Mouse (Mus musculus): ENCODE data around the gene 1700019N19Rik. TPM values are rescaled to one million over a fixed set of nuclear protein-coding genes. Genes with fewer than 3 reads are reported as not detected.

Gene 1700019N19Rik
- polyA plus RNA-seq, 1 experiment from 2014 or later, result not detected

DNA sequence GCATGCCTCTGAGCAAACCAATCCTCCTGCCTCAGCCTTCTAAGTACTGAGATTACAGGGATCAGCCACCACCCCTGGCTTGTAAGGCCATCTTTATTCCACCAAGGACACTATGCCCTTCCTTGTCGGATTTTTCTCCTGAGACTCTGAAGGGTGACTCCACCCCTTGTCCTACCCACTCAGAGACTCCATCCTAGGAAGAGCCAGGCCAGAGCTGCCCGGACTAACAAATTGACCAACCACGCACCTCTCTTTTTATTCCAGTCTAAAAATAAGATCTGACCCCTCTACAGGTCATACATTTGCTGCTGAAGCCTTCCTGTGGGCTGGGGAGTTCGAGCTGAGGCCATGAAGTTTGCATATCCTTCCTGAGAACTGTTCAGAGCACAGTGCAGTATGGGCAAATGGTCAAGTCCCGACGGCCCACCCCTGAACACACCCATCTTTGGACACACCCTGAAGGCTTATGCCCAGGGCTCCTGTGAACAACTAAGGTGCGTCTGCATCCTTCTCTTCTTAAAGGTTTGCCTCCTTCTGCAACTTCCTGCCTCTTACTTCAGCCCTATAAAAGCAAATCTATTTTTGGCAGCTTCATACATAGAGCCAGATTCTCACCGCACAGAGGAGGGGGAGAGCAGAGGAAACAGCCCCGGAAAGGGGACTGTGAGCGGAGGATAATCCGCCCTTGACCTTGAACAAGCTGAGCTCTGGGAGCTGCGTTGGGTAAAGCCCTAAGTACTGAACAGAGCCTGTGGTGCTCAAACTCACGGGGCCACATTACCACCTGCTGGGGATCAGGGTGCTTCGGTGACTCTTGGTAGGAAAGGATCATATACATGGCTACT lies 24.5 kb upstream of the 1700019N19Rik start:
- no peak overlapping the region for H3K4me3 ChIP-seq (ENCODE audit: inconsistent target)
- H3K27ac ChIP-seq, result no peak overlapping the region
- H3K36me3 ChIP-seq (ENCODE audit: inconsistent target), result no peaks in the 10 kb centered on the region
- WGBS (ENCODE audit: missing documents), result 21% methylated on average over 14 of the region's 14 CpGs
- H3K79me2 ChIP-seq (ENCODE audit: inconsistent target), result no peaks in the 10 kb centered on the region

DNA sequence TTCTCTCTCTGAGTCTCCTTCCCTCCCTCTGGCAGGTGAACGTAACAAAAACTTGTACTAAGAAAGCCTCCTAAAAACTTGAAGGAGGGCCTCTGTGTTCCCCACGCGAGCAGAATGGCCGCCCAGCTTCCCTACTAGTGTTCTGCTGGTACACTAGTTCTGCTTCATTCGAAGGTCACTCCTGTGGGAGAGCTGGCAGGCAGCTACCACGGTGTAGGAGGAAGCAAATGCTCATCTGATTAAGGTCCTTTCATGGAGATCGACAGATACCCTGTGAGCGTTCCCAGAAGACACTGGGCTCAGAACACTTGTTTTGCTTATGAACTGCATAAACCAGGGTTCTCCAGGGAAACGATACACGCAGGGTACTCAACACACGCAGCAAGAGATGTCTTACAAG lies 23.1 kb upstream of the 1700019N19Rik start:
- Histone ChIP-seq H3K79me2 (ENCODE audit: inconsistent target) (no peaks in the 10 kb centered on the region), H3K4me3 (ENCODE audit: inconsistent target) (no peak overlapping the region), H3K27ac (no peak overlapping the region), H3K36me3 (ENCODE audit: inconsistent target) (no peaks in the 10 kb centered on the region)
- 78% methylated on average over 11 of the region's 11 CpGs for WGBS (ENCODE audit: missing documents)

DNA sequence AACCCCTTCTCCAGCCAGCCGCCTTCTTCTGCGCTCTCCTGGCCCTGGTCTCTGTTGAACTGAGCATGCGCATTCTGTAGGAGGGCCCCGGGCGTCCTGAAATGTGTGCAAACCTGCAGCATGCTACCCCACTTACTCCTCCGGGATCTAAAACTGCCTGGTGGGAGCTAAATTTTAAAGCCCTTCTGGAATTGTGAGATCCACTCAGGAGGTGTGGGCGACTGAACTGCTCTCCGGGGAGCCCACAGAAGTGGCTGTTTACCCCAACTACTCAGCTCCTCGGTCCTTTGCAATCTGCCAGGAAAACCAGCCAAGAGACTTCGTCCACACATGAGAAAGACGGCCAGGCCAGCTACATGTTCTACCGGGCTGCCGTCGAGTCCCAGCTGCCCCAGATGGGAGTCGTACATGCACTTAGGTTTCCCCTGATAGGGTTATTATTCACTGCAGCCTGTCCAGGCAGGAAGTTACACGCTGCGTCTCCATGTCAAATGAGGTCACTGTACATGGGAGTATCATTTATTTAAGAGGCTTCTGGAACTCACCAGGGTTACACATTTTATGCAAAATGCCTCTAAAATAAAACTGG lies 22.3 kb upstream of the 1700019N19Rik start:
- Histone ChIP-seq H3K27ac (no peak overlapping the region), H3K4me3 (ENCODE audit: inconsistent target) (no peak overlapping the region), H3K79me2 (ENCODE audit: inconsistent target) (no peaks in the 10 kb centered on the region), H3K36me3 (ENCODE audit: inconsistent target) (no peaks in the 10 kb centered on the region)
- WGBS (ENCODE audit: missing documents), result 90% methylated on average over 14 of the region's 17 CpGs

DNA sequence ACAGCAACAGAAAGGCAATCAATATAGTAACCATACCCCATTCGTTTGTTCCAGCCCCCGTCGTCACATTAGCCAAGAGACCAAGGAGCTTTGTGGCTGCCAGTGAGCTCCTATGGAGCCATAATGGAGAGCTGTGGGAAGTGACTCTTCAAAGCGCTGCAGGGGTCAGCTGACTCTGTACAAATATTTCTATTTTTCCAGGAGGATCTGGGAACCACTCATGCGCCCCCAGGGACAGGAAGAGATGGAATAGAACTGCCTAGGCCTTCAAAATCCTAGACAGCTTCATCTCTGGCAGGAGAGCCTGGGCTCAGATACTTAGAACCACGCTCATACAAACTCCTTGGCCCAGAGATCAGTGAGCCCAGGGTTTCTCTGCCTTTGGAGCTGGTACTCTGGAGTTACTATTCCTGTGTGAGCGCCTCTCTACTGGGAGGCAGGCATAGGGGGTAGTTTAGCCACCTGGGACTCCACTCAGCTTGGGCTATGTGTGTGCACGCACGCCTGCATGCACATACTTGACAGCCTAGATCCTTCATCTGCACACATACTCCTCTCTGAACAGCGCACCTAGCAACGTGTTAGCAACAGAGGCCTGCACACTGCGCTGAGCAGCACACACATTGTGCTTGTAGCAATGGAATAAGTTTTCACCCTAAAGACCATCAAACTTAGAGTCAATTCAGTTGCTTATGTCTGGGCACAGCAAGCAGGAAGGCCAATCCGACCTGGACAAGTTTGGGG lies 21.1 kb upstream of the 1700019N19Rik start:
- Histone ChIP-seq H3K79me2 (ENCODE audit: inconsistent target) (no peaks in the 10 kb centered on the region), H3K36me3 (ENCODE audit: inconsistent target) (no peaks in the 10 kb centered on the region), H3K27ac (no peak overlapping the region), H3K4me3 (ENCODE audit: inconsistent target) (no peak overlapping the region)
- 89% methylated on average over 13 of the region's 13 CpGs for WGBS (ENCODE audit: missing documents)

DNA sequence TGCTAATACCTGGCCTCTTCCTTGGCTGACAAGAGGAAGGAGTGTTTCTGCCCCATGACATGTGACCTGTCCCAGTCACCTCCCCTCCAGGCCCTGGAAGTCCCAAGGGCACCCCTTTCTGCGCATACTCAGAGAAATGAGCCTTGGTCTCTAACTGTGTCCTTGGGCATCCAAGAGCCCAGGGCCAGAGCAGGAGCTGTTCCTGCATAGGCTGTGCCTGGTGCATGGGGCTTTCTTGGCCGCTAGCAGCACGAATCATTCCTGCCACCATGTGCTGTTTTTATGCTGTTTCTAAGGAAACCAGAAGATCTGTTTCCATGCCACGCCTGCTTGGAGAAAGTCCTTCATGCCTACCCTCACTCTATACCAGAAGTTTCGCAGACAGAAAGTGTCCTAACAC lies 16.3 kb upstream of the 1700019N19Rik start:
- 88% methylated on average over 5 of the region's 5 CpGs for WGBS (ENCODE audit: missing documents)
- no peak overlapping the region for H3K4me3 ChIP-seq (ENCODE audit: inconsistent target)
- H3K36me3 ChIP-seq (ENCODE audit: inconsistent target), result no peaks in the 10 kb centered on the region
- no peaks in the 10 kb centered on the region for H3K79me2 ChIP-seq (ENCODE audit: inconsistent target)
- no peak overlapping the region for H3K27ac ChIP-seq

DNA sequence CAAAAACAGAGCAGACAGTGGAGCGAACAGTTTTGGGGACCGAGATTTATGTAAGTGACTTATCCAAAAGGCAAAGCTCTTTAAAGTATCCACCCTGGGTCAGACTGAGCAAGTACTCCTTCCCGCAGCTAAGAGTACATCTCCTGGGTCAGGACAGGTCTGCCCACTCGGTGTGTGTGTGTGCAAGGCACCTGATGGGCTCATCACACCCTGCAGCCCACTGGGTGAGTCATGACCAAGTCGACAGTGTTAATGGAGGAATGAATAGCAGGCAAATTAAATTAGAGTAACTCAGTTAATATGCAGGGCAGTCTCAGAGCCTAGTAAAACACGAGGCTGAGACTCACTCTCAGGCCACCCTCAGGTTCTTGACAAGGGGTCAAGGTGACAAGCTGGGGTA lies 14.6 kb upstream of the 1700019N19Rik start:
- Histone ChIP-seq H3K4me3 (ENCODE audit: inconsistent target) (no peak overlapping the region), H3K36me3 (ENCODE audit: inconsistent target) (no peaks in the 10 kb centered on the region), H3K27ac (no peak overlapping the region), H3K79me2 (ENCODE audit: inconsistent target) (no peaks in the 10 kb centered on the region)
- 79% methylated on average over 6 of the region's 6 CpGs for WGBS (ENCODE audit: missing documents)

DNA sequence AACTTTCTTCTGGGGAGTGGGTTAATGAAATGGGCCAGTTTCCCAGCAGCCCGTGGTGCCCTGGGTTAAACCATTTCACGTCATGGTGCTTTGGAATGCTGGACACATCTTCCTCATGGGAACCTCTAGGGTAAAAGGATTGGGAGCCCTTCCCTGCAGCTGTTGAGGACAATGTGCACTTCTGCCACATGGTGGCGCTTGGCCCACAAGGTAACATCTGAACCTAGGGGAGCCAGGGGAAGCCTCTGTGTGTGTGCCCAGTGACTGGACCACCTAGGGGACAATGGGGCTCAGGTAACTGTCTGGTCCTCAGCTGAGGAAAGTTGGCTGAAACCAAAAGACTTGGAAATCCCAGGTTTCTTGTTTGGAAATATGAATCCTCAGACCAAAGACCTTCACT lies 12.1 kb upstream of the 1700019N19Rik start:
- Histone ChIP-seq H3K27ac (no peak overlapping the region), H3K79me2 (ENCODE audit: inconsistent target) (no peaks in the 10 kb centered on the region), H3K36me3 (ENCODE audit: inconsistent target) (no peaks in the 10 kb centered on the region), H3K4me3 (ENCODE audit: inconsistent target) (no peak overlapping the region)
- 16% methylated on average over 3 of the region's 3 CpGs for WGBS (ENCODE audit: missing documents)

DNA sequence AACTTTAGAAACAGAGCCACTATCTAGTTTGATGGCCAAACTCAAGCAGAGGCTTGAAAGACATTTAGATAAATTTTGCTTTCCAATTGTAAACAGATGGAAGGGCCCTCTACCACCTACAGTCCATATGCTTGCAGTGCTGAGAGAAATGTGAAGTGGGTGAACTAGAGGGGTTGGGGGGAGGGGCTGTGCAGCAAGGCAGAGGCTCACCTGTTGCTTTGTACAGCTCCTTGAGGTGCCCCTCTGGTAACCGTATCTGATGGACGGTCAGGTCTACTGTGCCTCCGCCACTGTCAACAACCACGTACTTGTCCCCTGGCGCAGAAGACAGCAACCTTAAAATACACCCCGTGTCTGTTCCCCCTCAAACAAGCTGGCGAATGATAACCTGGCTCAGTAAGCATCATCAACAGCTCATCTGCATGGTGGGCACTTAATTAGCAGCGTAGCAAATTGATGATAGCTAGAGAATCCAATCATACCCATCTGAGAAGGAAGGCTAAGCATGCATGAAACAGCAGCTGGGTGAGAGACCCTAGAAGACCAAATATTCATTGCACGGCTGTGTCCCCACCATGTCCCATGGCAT lies 11.0 kb upstream of the 1700019N19Rik start:
- no peaks in the 10 kb centered on the region for H3K79me2 ChIP-seq (ENCODE audit: inconsistent target)

DNA sequence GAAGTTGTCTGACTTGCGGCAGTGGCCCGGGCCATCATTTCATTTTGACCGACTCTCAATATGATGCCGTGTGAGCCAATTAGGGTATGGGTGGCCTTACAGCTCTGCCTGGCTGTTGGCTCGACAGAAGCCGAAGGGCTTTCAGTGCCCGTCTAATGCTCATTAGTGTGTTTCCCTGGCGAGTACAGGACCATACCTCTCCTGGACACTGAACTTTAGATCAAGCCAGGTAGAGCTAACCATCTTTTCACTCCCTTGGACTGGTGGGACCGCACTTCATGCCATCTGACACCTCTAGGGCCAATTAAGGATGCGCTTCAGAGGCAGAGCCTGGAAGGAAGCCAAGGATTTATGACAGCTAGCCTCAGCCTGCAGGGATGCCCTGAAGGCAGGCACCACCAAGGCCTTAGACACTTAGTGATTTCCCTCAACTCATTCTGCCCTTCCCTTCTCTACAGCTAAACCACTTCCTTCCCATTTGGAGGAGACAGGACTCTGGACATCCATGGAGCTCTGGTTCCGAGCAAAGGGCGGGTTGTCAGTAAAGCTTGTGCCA lies 931 bp upstream of the 1700019N19Rik start:
- Histone ChIP-seq H3K36me3 (ENCODE audit: inconsistent target) (no peaks in the 10 kb centered on the region), H3K27ac (no peak overlapping the region), H3K79me2 (ENCODE audit: inconsistent target) (no peaks in the 10 kb centered on the region), H3K4me3 (ENCODE audit: inconsistent target) (no peak overlapping the region)
- 82% methylated on average over 11 of the region's 12 CpGs for WGBS (ENCODE audit: missing documents)

More for the DNA sequence above, 11.0 kb upstream of the 1700019N19Rik start:
- H3K36me3 ChIP-seq (ENCODE audit: inconsistent target), result no peaks in the 10 kb centered on the region
- H3K27ac ChIP-seq, result no peak overlapping the region
- no peak overlapping the region for H3K4me3 ChIP-seq (ENCODE audit: inconsistent target)
- WGBS (ENCODE audit: missing documents), result 86% methylated on average over 9 of the region's 9 CpGs

DNA sequence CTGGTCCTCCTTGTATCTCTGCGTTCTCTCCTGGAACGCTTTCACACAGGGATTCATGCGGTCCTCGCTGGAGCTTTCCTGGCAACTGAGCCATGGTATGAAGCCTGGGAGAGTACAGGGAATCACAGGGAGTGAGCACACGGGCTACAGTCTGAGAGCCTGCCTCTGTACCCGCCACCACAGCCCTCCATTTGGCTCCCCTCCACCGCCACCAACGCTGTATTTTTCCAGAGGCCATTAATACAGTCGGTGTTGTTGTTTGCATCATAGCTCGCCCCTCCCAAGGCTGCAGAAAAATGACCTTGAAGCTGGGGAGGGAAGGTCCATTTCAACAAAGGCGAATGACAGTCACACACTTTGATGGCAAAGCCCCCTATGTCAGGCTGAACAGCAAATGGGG lies 5.1 kb downstream of the 1700019N19Rik start:
- Histone ChIP-seq H3K79me2 (ENCODE audit: inconsistent target) (no peaks in the 10 kb centered on the region), H3K4me3 (ENCODE audit: inconsistent target) (no peak overlapping the region), H3K36me3 (ENCODE audit: inconsistent target) (no peaks in the 10 kb centered on the region), H3K27ac (no peak overlapping the region)
- 91% methylated on average over 11 of the region's 11 CpGs for WGBS (ENCODE audit: missing documents)

DNA sequence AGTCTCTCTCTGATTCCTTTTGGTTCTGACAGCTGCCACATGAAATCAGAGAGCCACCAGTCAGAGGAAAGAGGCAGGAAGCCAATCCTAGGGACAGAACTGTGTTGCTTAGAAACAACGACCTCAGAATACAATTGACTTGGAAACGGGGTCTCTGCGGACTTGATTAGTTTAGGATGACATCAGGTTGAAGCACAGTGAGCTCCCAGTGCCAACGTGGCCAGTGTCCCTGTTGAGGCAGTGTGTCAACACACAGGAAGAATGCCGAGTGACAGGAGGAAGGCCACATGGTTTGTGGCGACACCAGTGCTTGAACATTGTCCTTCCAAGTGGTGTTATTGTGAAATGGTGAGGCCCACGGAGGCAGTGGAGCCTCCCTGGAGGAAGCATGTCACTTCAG lies 10.3 kb downstream of the 1700019N19Rik start:
- no peak overlapping the region for H3K4me3 ChIP-seq (ENCODE audit: inconsistent target)
- H3K36me3 ChIP-seq (ENCODE audit: inconsistent target), result no peaks in the 10 kb centered on the region
- WGBS (ENCODE audit: missing documents), result 7% methylated on average over 7 of the region's 7 CpGs
- no peak overlapping the region for H3K27ac ChIP-seq
- no peaks in the 10 kb centered on the region for H3K79me2 ChIP-seq (ENCODE audit: inconsistent target)

DNA sequence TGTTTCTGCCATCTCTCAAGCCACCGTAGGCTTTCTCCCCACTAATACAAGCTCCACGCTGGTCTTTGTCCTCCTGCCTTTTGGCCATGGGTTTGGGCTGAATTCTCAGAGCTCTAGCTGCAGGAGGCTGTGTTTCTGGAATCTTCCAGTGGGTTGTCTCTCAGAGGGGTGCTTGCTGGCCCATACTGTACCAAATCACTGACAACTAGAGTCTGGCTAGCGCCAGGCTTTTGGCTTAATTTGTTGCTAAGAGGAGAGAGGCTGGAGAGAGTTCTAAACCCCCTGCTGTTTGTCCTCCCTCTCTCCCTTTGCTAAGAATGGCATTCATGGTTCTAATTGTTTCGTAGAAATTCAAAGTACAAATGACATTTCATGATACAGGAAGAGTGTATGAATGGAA lies 12.7 kb downstream of the 1700019N19Rik start:
- WGBS (ENCODE audit: missing documents), result 88% methylated on average over 4 of the region's 4 CpGs
- no peak overlapping the region for H3K4me3 ChIP-seq (ENCODE audit: inconsistent target)
- H3K36me3 ChIP-seq (ENCODE audit: inconsistent target), result no peaks in the 10 kb centered on the region
- H3K79me2 ChIP-seq (ENCODE audit: inconsistent target), result no peaks in the 10 kb centered on the region
- H3K27ac ChIP-seq, result no peak overlapping the region

DNA sequence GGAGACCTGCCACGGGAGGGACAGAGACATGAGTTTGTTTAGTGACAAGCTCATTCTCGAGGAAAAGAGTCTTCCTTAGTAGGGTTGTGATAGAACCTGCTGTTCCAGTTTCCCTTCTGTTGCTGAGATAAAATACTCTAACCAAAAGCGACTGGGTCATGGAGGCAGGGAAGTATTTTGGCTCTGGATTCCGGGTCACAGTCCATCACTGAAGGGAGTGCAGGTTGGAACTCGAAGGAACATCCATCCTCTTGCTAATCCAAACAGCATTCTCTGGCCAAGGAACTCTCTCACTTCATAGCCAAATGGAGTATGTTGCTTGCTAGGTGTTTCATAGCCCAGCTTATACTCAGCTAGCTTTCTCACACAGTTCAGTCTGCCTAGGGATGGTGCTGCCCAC lies 17.8 kb downstream of the 1700019N19Rik start:
- H3K79me2 ChIP-seq (ENCODE audit: inconsistent target), result no peaks in the 10 kb centered on the region
- no peaks in the 10 kb centered on the region for H3K36me3 ChIP-seq (ENCODE audit: inconsistent target)
- no peak overlapping the region for H3K4me3 ChIP-seq (ENCODE audit: inconsistent target)
- H3K27ac ChIP-seq, result no peak overlapping the region
- WGBS (ENCODE audit: missing documents), result 70% methylated on average over 5 of the region's 5 CpGs

DNA sequence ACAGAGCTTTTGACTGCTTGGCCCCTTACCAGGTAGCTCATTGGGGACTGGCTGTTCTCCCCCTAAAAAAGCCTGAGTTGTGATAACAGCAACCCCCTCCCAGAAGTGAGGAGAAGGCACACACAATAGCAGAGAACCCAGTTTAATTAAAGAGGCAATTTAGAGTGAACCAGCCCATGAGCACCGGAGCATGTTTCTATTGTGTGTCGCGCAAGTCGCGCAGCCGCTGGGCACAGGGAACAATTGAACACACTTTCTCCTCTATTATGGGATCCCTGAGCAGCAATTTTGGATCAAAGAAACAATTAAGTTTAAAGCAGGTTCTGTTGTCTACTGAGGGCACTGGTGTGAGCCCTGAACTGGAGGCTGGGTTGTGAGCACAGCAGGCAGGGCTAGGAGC lies 26.9 kb downstream of the 1700019N19Rik start:
- WGBS (ENCODE audit: missing documents), result 85% methylated on average over 6 of the region's 6 CpGs
- no peak overlapping the region for H3K4me3 ChIP-seq (ENCODE audit: inconsistent target)
- no peaks in the 10 kb centered on the region for H3K79me2 ChIP-seq (ENCODE audit: inconsistent target)
- H3K27ac ChIP-seq, result no peak overlapping the region
- no peaks in the 10 kb centered on the region for H3K36me3 ChIP-seq (ENCODE audit: inconsistent target)

All from macrophage (primary cell).